Mouse (Mus musculus) CH12F3 (cell line): ENCODE results near the gene Gm4491.

Experiments used
- in situ Hi-C: fragments of 300-500 bp; cut with MboI; formaldehyde crosslinking; loops from 2 replicates; pipeline ENCODE4 v1.14.3; 2020; ENCODE audit warnings: low sequenced_read_pairs

Gm4491 gene

GRCm38 (mm10) chr14:57089107-57089506 is 26.6 kb downstream of the Gm4491 start:
- in situ Hi-C loops: no loop called here

DNA sequence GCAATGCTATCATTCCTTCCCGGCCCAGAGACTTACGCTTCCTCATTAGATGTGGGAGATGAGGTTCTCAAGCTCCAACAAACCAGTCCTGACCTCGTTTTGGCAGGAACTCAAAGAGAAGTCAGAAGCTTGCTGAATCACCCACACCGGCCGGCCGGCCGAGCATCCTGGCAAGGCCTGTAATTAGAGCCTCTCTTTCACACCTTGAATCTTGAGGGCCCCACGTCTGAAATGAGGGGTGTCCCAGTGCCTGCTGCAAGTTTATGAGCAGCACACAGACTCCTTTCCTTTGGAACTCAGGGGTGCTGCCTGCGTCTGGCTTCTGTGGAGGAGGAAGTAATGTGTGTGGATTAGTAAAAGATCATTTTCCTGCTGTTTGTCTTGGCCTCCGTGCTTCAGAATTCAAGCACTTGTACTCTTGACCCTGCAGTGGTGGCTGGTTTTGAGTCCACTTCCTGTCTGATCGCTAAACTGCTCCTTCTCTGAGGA is 31.5 kb downstream of the Gm4491 start:
- in situ Hi-C loops: no loop called here

- in situ Hi-C loops: no loop called here
Measured at GRCm38 (mm10) chr14:57082863-57083262, 32.8 kb downstream of the Gm4491 start.

DNA sequence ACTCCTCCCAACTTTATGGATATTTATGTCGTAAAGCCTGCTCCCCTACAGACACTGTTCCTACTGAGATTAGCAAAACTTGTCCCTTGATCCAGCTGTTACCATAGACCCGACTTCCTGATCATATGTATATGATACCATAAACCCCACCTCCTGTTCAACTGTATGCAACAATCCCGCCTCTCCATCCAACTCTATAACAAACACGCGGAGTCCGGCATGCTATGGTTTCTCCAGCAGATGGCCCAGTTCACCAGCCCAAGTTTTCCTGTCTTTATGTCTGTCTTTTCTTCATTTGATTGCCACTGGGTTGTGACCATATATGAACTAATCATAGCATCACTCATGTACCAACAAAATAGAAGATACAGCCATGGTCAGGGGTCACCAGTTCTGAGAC is 40.1 kb downstream of the Gm4491 start:
- in situ Hi-C loops: no loop called here

DNA sequence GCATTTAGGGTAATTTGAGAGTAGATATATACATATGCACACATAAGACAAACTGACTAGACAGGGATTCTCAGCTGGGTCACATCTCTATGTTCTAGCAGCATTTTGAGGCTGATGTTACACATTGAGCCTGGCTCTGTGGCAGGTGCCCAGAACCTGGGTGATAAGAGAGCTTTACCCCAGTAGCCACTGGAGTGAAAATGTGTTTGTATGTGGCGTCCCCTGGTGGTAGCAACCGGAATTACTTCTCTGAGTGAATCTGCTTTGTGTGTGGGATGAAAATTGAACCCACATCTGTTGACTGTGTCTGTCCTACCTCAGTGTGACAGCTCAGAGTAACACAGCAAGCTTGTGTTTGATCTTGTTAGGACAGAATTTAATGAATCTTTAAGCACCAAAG is 45.8 kb downstream of the Gm4491 start:
- in situ Hi-C loops: loop anchor here (5.0 to 25.0 kb wide), 2 partner anchors 103 to 708 kb away; partner anchors contain the start of gene Atp12a

GRCm38 (mm10) chr14:57066053-57066452 is 49.6 kb downstream of the Gm4491 start:
- in situ Hi-C loops: loop anchor here (5.0 to 25.0 kb wide), 2 partner anchors 99 to 704 kb away; partner anchors contain the start of gene Atp12a
